Mouse (Mus musculus) liver (tissue): ENCODE data around the gene Alkbh2.

ENCODE experiments used
- DNase-seq: peaks from one replicate; pipeline ENCODE4 v3.0.0-alpha.2; 2020; ENCODE audit warnings: mixed read lengths

Alkbh2 gene

DNA sequence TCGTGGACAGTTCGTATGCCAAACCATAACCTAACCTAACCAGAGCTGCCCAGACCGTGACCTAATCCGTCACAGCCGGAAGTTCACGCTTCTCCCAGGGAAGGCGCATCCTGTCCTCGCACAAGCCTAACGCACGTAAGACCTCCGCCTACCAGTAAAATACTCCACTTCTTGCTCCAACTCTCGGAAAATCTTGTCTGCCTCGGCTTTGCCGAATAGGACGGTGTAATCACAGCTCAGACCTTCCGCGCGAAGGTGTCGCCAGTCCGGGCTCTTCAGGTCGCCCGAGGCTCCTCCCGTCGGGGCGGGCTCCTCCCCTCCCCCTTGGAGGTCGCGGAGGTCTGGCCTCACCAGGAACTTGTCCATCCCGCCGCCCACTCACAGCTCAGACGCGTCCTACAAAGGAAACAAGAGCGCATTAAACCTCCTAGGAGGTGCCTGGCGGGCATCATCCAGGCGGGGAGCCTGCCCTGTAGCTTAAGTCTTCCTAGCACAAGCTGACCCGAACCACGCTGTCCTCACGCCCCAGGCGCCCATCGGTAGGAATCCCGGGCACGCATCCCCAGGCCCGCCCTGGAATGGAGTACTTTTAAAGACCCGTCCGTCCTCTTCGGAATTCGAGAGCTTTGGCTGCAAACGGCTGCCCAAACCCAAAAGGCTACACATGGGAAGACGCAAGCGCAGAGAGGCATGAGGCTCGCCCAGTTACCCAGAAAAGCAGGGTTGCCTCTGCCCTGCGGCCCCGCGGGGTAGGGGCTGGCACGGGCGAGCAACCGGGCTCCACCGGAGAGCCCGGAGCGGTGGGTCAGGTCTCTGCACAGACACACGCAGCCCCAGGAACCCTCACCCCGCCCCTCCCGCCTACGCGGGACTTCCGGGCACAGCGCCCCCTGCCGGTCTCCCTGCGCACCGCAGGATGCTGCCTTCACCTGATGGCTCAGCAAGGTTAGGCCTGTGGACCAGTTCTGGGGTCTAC is at the start of gene Alkbh2:
TSS of gene Alkbh2 (minus strand) at position 845 of the 976 bp plus-strand sequence.
- DNase-seq, result peak; percentile 89

DNA sequence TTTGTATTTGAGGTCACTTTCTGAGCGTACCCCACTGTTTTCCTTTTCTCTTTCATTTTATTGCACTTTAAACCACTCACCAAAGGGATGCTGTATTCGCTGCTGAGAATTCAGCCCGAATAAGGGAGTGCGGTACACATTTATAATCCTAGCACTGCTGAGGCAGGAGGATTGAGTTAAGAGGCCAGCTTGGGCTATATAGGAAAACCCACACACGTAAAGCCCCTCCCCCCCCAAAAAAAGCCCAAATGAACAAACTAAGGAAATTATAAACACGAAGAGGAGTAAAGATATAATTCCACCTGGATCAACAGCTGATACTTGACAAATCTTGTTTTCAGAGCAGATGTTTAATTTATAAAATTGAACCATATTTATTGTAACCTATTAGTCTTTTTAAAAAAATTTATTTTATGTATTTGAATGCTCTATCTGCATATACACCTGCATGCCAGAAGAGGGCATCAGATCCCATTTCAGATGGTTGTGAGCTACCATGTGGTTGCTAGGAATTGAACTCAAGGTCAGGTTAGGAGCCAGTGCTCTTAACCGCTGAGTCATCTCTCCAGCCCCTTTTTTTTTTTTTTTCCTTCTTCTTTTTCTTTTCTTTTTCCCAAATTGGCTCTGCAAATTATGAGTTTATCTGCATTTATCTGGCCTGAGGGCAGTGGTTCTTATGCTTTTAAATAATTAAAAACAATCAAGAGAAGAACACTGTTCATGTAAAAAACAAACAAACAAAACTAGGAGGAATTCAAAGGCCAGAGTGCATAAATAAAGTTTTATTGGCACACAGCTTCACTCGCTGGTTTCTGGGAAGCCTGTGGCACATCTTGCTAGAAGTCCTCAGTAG is 48.8 kb upstream of the Alkbh2 start:
- no peak for DNase-seq

DNA sequence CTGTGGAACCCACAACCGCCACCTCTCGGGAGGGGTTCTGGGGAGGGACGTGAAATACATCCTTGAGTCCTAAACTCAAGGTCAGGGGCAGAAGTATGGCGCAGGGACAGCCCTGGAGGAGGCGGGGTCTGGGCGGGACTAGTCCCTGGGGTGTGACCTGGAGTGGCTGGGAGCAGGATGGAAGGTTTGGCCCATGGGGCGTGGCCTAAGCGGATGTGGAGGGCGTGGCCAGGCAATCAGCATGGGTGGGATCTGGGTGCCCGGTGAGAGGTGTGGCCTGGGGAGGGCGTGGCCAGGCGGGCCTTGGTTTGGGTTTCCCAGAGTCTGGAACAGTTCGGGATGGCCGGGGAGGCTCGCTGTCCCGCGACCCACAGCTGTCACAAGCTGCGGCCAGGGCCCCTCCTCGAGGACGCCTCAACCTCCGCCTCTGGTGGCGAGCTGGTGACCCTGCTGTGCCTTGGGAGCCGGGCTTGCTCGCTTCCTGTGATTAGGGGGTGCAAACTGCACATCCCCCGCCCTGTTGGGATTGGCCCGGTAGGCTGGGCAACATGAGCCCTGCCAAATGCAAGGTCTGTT is 47.7 kb upstream of the Alkbh2 start:
- peak; percentile 96 for DNase-seq

DNA sequence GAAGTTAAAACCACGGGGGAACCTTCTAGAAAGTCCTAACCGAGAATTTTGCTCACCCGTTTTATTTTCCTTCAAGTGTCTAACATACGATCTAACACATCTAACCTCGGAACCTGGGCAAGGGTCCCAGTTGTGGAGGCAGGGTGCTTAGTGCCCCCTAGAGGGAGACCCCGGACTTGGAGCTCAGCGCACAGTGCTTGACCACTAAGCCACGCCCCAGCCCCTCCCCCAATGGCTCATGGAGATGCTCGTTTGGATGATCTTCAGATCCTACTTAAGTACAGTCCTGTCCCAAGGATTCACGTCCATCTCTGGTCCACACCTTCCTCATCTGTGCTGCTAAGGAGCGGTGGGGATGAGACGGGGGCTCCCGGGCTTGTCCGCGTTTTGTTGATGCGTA is 46.6 kb upstream of the Alkbh2 start:
- peak; percentile 74 for DNase-seq

DNA sequence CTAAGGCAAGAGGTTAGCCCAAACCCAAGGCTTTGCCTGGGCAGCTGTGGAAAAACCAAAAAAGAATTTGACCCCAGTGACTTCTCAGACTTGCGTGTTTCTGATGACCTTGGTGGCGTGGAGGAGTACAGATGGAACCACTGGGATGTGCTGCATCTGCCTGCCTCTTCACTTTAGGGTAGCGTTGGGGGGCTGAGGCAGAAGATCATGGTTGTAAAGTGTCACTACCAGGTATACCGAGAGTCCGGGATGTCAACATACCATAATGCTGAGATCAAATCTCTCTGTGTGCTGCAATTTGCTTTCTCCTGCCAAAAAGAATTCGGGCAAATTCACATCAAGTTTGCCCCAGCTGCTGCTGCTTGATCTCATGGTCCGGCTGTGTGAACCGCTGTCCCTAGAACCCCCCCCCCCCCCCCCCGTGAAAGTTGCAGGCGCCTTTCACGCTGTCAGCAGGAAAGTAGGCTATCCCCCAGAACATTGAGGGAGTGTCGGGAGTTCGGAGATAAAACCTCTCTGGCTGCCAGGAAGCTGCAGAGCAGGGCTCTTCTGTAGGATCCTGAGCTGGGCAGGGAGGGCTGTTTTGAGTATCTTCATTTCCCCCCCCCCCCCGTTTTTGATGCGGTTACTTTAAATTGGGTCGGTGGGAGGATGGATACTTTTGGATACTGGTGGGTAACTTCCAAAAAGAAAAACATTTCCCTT is 46.0 kb upstream of the Alkbh2 start:
- DNase-seq, result no peak

DNA sequence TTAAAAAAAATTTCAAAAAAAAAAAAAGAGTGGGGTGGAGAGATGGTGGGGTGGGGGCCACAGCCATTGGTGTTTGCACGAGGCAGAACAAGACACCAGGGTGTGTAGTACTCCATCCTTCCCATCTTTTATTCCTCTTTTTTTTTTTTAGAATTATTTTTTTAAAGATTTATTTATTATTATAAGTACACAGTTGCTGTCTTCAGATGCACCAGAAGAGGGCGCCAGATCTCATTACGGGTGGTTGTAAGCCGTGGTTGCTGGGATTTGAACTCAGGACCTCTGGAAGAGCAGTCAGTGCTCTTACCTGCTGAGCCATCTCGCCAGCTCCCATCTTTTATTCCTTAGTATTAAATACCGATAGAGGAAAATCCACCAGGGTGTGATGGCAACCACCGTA is 45.4 kb upstream of the Alkbh2 start:
- DNase-seq, result no peak

DNA sequence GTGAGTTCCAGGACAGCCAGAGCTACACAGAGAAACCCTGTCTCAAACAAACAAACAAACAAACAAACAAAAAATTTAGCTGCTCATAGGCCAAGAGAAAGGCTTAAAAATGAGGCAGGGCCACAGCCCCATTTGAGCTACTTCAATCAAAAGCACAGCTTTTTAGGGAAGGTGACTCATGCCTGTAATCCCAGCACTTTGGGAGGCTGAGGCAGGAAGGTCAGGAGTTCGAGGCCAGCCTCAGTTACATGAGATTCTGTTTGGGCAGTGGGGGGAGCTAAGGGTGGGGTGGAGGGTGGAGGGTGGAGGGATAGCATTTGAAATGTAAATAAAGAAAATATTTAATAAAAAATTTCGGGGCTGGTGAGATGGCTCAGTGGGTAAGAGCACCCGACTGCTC is 44.9 kb upstream of the Alkbh2 start:
- DNase-seq, result no peak

DNA sequence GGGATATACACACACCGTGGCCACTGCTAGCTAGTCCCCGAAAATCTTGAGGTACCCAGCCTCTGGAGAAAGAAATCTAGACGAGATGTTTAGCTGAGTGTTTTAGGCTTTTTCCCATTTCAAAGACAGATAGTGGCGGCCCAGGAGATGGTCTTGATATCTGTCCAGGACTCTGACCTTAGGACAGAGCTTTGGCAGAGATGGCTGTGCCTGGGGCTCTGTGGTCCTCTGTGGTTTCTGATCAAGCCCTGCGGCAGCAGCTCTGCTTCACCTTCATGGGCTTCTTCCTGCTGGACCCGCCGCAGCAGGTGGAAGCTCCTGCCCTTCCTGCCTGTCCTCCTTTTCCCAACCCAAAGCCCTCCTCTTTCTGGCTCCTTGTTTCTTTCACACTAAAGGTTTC is 42.3 kb upstream of the Alkbh2 start:
- DNase-seq, result no peak

DNA sequence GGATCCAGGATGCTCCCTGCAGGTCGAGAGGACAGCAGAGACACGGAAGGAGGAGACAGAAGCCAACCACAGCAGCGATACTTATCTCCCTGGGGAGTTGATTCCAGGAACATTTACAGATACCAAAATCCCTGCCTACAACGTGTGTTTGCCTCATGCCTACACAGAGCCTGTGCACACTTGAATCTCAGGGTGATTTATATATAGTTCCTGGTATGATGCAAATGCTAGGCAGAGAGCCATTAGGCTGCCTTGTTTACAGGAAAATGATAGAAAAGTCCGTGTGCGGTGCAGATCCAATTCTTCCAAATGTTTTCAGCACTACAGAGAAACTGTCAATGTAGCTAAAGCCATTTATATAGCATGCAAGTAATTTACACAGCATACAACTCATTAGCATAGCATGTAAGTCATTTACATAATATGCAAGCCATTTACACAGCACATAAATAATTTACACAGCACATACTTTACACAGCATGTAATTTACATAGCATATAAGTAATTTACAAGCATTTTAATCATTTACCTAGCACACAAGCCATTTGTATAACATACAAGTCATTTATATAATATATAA is 35.2 kb upstream of the Alkbh2 start:
- no peak for DNase-seq

DNA sequence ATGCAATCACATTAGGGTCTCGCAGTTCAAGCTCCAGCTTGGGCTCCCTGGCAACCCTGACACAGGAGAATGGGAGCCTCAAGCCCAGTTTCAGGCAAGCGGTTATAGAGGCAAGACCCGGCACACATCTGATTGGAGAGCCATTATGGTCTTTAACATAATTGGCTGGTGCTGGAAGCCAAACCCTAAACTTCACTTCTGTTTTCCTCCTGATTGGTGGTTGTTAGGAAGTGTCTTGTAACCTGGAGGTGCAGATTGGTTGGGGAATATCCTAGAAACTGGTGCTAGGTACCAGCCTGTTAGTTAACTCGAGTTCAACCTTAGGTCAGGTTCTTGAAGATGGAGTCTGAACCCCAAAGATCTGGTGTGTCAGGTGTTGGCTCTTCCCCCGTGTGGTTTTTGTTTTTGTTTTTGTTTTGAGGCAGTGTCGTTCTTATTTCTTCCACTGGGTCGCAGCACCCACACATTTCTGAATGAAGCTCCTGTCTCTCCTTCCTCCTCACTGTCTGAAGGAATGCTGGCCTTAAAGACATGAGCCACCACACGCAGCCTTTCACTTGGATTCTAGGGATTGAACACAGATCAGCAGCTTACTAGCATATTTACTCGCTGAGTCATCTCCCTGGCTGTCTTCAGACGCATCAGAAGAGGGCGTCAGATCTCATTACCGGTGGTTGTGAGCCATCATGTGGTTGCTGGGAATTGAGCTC is 34.2 kb upstream of the Alkbh2 start:
- DNase-seq, result no peak

DNA sequence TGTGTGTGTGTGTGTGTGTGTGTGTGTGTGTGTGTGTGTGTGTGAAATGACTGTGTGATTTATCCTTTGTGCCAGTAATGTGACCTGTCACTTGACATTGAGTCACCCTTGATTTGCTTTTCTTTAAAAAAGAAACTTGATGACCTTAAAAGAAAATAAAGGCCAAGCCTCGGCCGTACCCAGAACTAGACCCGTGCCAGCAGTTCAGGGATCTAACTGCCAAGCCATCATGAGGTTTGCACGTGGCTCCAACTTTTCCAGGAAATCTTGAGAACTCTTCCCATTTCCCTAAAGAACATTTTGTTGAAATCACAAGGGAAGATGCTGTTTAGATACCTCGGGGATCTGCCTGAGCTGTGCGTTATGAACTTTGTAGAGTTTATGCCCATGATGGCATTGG is 33.4 kb upstream of the Alkbh2 start:
- no peak for DNase-seq

DNA sequence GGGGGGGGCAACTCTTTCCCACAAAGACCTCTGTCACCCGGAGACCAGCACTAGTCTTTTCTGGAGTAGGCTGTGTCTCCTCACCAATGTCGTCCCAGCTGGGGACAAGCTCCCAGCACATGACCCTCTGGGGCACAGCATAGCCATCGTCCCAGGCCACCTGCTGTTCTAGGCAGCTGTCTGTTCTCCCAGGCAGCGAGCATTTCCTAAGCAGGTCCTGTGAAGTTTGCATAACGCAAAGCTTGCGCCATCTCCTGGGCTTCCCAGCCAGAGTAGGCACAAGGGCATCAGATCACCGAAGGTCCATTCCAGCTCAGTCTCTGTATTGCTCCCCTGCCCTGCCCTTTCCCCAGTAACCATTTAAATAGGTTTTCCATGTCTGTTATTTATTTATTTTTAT is 29.2 kb upstream of the Alkbh2 start:
- no peak for DNase-seq

DNA sequence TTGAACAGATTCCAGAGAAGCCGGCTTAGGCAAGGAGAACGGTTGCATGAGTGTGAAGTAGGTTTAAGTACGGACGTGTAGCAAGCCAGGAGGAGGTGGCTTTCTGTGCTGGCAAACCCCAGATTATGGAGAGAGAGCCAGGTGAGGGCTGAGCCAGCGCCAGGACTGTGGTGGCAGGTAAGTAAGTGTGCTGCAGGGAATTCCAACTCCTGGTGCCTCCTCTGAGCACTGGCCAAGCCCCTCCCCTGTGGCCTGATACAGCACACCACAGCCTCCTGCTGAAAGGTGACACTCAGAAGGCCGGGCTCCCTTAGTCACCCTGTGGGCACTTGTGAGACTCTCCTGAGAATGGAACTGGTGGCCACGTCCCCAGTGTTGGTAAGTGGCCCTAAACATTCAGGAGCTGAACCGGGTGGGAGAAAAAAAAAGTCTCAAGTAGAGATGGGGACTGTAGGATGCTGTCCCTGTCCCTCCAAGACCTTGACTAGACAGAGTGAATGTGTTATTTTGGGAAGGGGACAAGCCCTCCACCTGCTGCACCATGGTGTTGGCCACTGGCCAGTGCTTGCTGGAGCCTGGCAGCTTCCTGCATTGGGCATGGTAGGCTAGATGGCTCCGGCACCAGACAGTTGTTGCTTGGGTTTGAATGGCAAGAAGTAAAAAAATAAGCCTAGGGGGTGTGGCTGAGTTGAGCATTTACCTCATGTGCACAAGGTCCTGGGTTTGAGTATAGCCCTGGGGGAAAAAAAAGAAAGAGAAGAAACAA is 27.3 kb upstream of the Alkbh2 start:
- DNase-seq, result no peak

DNA sequence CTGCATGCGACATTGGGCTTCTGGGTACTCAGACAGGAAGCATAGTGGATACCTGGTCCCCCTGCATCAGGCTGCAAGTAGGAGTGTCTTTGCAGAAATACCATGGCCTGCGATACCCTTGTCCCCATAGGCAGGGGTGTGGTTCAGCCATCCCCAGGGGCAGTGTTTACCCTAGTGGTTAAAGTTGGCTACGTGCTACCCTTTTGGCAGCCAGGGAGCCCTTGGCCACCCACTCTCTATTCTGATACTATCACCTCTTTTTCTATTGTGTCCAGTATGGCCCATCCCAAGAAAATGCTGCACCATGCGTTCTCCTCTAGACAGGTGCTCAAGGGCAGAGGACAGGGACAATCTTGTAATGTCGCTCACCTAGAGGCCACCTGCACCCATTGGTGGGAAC is 26.7 kb upstream of the Alkbh2 start:
- no peak for DNase-seq

DNA sequence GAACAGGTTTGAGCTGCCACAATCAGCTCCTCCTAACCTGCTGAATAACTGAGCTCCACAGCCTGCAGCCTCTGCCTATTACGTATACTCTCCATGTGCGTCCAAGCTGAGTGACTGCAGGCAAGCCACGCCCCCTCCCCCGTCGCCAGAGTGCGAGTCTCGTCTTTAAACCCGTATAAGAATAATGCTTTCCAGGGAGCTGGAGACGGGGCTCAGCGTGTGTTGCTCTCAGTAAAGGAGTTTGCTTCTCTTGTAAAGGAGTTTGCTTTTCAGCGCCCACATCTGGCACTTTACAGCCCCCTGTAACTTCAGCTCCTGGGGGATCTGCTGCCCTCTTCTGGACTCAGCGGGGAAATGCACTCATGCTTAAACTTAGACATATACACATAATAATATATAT is 25.5 kb upstream of the Alkbh2 start:
- DNase-seq, result peak; percentile 38

DNA sequence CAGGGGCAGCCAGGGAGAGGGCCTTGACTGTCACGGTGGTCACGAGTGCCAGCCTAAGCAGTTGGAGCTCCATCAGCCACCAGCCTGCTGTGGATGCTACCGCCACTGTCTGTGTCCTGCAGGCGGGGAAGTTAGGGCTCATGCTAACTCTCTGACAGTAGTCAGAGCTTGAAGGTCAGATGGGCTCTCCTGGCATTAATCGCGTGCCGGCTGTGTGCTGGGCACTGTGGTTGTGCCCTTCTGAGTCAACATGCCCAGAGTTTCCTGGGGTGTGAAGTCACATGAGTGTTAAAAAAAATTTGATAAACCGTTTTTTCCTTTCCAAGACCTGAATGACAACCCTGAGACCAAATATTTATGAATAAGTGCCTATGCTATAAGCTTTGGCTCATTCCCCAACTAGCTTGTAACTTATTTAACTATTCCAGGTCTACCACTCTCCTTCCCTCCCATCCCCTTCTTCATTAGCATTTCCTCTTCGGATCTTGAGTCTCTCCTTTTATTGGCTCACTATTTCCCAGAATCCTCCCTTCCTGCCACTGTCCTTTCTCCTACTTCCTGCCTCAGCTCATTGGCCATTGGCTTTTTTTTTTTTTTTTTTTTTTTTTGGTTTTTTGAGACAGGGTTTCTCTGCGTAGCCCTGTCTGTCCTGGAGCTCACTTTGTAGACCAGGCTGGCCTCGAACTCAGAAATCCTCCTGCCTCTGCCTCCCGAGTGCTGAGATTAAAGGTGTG is 24.5 kb upstream of the Alkbh2 start:
- no peak for DNase-seq

DNA sequence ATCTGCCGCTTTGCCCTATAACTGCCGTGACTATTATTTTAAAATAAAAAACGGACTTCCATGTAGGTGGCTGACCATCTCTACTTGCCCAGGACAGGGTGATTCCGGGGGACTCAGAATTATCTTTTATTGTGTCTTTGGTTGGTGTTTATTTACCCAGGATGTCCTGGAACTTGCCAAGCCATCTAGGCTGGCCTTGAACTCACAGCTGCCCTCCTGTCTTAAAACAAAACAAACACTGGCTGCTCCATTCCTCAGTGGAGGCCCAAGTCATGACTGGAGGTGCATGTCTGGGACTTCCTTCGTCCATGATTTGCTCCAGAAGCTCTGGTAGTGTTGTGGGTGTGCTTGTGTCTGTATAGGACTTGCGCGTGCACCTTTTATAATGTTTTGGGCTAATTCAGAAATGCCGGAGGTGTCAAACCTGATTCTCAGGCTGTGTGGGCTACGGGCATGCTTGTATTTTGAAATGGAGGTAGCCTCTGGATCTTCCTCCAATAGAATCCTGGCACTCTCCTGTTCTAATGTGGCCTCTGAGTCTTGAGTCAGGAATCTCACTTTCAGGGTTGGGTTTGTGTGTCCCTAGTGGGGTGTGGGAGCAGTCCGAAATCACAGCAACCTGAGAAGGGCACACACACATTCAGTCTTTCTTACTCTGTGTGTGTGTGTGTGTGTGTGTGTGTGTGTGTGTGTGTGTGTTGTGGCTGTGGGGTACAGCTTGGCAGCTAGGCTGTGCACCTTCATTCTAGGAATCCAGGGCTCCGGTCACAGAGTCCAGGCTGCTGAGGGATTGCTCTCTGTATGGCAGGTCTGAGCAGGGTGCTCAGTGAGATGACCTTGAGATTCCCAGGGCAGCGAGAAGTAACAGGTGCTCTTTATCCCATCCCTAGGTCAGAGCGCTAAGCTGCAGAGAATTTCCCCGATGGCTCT is 19.3 kb upstream of the Alkbh2 start:
- DNase-seq, result no peak

DNA sequence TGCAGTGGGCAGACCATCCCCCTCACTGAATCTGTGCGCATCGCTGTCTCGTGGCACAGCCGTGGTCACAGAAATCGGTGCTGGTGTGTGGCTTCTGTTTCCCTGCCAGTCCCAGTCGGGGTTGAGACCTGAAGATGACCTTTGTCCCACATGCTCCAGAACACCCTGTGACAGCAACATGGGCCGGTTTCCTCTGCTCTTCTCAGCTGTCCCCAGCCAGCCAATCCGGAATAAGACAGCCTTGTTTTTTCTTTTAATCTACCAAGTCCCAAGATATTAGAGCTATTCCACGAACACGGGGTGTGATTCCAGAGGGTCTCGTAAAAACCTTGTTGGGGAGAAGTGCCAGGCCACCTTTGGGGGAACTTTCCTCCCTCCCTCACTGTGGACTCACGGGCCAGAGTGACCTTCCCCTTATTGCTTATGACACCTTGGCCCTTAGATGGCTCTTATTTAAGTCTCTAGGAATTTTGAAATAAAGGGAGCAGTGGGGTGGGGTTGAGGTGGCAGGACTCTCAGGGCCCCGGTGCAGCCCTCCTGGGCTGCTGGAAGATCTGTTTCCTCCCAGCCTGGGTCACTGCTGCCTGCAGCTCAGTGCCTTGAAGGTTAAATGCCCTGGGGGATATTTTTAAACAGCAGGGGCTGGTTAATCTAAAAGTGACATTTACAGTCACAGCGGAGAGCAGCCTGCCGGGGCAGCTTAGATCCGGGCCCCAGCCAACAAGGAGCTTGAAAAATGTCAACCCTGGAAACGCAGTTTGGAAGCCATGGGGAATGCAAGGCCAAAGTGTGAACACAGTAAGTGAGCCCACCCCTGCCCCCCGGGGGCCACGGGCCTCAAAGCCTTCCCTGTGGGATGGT is 18.2 kb upstream of the Alkbh2 start, which contains the start of gene Acacb:
TSS of gene Acacb (plus strand) at position 508 of the 861 bp plus-strand sequence.
- DNase-seq, result no peak
